Mouse (Mus musculus) kidney, postnatal 4 days (tissue): ENCODE data around the gene Klhl10.

ENCODE experiments used
- DNase-seq, 2 experiments: peaks; one replicate each; pipeline ENCODE4 v3.0.0; 2021; ENCODE audit warnings: mixed read lengths in 2 of 2

Gene Klhl10

DNA sequence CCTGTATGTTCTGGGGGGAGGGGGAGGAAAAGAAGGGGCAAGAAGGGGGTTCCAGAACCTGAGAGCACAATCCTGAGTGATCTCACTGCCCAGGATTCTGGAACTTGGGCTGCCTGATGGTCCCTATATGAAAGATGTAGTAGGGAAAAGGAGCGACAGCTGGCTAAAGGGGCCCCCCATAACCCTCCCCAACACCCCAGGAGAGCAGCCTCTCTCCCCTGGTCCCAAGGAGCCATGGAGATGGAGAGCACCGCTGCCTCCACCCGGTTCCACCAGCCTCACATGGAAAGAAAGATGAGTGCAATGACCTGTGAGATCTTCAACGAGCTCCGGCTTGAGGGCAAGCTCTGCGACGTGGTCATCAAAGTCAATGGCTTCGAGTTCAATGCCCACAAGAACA is at the start of gene Klhl10, which contains the start of gene Nt5c3b:
Gene Klhl10 (plus strand): TSS at position 121 of the 400 bp plus-strand sequence.
Gene Nt5c3b (minus strand): TSS at position 12 of the 400 bp plus-strand sequence.
- DNase-seq, result no peak

DNA sequence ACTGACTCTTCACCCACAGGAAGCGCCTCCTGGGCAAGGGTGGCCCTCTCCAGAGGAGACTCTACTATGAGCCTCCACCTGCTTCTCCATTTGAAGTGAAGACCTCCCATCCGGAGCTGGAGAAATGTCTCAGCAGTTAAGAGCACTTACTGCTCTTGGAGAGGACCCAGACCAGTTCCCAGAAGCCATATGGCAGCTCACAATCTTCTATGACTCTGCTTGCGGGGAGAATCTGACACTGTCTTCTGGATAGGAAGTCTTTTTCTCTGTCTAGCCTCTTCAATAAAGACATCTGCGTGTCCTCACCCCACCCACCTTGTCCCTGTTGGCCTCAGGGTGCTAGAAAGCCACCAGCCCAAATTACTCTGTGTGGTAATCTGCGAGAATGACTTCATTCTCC is 48.8 kb upstream of the Klhl10 start:
- no peak for DNase-seq

DNA sequence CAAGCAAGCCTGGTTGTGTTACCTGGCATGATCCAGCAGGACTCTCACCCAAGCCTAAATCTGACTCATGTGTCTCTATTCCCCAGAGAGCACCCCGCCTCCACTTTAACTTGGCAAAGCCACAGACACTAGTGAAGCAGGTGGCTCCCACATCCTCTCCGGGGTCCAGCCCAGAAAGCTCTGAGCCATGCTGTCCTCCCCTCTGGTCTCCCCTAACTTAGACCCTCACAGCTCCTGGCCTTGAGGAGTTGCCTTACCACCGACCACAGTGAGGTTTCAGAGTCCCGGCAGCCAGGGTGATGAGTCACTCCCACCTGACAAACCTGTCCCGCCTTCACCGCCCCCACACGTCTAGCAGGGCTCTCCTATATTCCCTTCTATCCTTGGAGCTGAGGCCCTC is 48.0 kb upstream of the Klhl10 start:
- DNase-seq, result peak in 1 of 2 experiments; percentile 61

DNA sequence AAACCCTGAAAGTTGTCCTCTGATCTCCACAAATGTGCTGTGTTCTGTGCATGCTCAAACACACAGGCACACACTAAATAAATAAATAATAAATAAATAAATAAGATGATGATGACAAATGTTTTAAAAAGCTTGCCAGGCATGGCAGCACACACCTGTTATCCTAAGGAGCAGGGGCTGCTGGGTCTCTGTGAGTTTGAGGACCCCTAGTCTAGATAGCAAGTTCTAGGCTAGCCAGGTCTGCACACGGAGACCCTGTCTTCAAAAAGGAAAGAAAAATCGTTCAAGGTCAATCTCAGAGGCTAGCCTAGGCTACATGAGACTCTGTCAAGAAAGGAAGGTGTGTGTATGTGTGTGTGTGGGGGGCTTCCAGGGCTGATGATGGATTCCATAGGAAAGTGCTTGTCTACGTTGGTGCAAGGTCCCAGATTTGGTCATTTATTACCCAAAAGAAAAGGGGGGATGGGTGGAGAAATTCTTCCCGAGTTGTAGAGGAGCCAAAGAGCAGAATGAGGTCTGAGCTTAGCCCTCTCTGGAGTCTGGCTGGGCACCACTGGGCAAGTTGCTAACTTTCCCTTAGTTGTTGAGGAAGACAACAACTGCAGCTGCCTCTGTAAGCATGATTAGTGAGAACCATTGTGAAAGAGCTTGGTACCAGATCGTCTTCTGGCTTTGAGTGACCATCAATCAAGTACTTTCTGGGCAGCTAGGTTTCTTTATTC is 47.2 kb upstream of the Klhl10 start:
- DNase-seq, result peak in 1 of 2 experiments; percentile 42

DNA sequence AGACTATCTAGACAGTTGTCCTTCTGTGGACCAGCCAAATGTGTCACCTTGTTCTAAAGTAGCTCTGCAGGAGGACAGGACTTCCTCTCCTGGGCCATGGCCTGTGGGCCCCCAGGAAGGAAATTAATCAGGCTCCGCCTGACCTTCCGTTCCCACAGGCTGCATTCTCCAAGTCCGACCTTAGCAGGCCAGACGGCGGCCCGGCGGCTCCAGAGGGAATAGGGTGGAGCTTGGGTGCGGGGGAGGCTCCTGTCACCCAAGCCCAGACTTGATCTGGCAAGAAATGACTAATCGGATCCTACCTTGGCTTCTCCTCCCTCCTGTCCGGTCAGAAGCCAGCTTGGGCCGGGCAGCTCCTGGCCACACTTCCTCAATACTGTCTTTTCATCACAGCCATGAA is 46.5 kb upstream of the Klhl10 start:
- peak; percentile 83 to 91 for DNase-seq

DNA sequence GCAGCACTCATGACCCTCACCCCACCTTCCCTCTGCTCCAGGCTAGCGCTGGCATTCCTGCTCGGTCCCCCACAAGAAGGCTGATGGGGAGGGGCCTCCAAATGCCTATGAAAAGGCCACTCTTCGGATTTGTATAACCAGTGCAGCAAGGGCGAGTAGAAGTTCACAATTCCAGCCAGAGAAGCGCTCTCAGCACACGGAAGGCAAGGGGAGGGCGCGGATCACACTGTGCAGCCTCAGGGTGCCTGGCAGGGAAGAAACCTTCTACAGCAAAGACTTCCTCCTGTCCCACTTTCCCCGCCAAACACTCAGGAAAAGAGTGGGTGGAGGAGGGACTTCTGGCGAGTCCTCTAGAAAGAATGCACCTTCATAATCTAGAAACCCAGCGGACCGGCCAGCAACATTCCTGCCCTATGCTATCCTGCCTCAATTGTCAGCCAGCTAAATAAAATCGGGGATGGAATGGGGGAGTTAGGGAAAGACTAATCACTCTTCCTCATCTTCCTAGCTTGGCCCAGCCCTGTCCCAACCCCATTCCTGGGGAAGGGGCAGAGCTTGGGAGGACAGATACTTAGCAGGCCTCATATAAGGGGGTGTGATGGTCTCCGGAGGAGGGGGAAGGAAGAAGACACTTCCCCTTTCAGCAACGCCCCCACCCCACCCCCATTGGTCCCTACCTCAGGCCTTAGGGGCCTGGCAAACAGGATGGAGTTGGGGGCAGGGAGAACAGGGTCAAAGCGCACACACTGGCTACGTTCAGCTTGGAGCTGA is 45.7 kb upstream of the Klhl10 start:
- peak; percentile 69 to 79 for DNase-seq

DNA sequence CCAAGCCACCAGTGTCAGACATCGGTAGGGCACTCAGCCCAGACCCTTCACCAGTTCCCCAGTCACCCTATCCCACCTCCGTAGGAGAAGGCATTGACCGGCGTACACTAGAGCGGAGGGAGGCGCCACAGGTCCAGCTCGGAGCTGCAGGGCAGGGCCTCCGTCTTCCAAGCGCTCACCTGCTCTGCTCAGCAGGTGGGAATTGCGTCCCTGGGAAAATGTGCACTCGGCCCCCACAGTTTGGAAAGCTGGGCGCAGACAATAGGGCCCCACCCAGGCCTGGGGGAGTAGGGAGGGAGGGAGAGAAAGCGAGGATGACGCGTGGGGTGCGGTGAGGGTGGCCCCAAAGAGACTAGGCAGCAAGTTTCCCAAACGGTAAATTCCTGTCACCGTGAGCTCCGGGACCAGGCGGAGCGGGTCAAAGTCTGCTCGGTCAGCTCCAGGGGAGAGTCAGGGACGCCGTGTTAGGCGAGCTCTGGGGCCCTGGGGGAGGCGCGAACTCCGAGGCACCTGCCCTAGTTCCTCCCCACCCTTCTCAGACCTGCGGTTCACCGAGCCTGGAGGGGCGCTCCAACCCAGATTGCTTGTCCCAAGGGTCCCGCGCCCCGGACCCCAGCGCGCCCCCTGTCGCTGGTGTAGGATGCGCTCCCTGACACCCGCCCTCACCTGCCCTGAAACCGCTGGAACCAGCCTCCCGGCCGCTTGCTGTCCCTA is 44.7 kb upstream of the Klhl10 start:
- peak; percentile 64 to 76 for DNase-seq

DNA sequence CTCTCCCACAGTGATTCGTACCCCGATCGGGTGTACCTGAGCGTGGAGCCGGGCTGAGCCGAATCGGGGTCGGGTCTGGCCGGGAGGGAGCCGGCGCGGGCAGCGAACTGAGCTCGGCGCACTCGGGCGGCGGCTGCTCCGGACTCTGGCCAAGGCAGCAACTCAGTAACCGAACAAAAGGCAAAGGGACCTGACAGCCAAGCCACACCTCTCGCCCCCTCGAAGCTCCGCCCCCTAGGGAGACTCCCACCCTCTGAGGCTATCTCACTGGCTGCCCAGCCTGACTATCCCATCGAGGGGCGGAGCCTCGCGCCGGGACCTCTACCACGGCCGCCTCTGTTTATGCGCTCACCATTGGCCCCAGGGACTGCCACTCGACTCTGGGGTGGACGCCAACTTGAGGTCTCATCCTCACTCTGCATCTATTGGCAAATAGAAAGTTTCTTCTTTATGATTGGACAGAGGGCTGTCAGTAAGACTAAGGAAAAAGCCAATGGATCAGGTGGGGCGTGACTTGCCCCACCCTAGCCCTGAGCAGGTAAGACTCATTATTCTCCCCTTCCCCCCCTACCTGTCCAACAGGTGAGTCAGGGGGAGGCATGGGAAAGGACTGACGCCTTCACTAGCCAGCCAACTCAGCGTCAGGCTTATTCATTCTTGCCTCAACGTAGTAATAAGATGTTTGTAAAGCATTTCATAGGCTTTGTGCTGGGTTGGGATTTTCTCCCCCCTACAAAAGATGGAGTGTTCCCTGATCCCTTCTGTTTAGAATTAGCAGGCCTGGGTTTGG is 43.9 kb upstream of the Klhl10 start, which contains the start of gene Jup:
Gene Jup (minus strand): TSS at position 164 of the 790 bp plus-strand sequence.
- peak; percentile 100 for DNase-seq

DNA sequence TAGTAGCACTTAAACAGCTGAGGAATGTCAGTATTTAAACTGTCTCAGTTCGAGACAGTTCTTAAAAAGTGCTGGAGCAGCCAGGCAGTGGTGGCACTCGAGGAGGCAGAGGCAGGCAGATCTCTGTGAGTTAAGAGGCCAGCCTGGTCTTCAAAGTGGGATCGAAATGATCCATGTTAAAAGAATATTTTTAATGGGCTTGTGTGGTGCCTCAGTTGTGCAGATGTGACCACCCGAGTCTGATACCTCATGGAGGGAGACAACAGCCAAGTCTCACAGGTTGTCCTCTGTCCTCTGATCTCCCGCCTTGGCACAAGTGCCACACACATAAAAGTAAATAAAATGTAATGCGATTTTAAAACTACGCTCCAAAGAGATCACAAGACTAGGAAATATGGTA is 43.2 kb upstream of the Klhl10 start:
- no peak for DNase-seq

DNA sequence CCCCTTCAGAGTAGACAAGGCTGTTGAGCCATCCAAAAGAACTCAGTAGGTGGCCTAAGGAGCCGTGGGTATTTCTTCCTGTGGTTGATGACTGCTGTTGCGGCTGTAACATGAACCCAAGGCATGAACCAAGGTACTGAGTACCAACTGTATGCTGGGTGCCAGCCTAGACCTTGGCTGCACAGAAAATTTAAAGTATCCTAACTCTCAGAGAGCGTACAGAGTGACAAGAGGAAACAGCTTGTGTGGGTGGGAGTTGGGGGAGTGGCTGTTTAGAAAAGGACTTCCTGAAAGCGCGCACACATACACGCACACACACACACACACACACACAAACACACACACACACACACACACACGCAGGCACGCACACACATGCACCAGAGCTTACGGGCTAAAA is 42.4 kb upstream of the Klhl10 start:
- DNase-seq, result no peak

DNA sequence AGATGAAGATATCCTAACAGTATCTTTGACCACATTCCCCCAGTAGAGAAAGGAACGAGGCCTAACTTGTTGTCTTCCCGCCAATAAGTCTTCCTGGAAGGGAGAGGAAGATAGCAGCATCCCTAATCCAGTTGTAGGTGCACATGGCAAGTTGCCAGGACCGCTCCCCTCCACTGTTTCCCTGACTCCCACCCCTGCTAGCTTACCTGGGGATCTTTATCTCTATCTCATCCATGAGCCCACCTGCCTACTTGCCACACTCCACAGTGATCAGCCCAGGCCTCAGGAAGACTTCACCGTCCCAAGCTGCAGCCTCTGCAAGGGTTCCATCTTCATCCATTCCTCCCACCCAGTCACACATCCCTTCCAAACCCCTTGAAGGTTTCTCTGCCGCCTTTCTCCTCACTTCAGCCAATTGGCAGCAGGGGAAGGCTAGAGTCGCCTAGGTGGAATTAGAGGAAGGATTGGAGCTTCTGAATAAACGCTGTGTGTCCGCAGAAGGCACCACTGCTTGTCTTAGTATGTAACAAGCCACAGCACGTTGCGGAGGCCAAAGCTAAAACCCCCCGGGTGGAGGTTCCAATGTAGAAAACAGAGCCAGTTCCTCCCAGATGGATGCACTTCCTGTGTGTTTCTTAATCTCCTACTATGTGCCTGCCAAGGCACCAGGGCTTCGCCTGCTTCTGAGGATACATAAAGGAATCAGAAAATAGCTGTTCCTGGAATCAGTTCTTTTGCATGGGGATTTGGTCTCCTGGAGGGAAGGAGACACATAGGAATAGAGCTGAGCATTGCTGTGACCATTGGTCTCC is 41.8 kb upstream of the Klhl10 start:
- DNase-seq, result no peak

DNA sequence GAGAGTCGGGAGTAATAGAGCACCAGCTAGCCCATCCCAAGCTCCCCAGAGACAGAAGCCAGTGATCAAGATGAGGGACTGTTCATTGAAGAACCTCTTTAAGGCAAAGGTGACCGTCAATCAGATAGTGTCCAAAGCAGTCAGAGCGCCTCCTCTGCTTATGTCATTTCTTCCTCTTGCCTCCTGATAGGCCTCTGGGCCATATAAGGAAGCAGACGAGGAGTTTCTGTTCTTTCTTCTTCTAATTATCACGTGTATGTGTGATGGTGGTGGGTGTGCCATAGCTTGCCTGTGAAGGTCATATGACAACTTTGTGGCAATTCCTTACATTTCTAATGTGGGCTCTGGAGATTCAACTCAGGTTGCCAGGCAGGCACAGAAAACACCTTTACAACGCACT is 40.9 kb upstream of the Klhl10 start:
- DNase-seq, result no peak

DNA sequence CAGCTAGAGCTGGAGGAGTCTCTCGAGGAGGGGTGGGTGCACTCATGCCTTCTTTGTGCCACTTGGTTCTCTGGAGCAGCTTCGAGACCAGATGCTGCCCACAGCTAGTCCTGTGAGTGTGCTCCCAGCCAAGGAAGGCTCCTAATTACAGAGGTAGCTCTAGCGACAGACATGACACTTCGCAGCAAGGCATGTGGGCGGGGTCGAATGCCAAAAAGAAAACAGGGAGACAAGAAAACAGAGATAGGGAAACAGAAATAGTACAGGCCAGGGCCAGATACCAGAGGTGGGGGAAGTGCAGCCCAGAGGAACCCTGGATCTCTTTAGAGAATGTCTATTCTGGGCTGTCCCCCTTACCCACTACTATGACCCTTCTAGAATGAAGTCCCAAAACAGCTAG is 39.5 kb upstream of the Klhl10 start:
- DNase-seq, result peak in 1 of 2 experiments; percentile 43

DNA sequence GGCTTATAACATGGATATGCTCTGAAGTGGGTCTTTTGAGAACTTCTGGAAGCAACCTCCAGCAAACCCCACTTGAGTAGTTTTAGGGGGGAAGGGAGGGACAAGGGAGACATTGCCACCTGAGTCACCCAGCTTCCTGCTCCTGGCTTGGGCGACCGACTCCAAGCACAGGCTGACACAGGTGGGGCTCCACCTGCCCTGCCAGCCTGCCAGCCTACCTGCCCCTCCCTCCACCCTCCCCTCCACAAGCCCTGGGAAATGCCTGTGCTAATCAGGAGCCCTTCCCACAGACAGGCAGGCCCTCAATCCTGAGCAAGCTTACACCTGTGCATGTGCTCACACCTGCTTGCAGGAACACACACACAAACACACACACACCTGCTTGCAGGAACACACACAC is 39.0 kb upstream of the Klhl10 start:
- peak in 1 of 2 experiments; percentile 53 for DNase-seq

DNA sequence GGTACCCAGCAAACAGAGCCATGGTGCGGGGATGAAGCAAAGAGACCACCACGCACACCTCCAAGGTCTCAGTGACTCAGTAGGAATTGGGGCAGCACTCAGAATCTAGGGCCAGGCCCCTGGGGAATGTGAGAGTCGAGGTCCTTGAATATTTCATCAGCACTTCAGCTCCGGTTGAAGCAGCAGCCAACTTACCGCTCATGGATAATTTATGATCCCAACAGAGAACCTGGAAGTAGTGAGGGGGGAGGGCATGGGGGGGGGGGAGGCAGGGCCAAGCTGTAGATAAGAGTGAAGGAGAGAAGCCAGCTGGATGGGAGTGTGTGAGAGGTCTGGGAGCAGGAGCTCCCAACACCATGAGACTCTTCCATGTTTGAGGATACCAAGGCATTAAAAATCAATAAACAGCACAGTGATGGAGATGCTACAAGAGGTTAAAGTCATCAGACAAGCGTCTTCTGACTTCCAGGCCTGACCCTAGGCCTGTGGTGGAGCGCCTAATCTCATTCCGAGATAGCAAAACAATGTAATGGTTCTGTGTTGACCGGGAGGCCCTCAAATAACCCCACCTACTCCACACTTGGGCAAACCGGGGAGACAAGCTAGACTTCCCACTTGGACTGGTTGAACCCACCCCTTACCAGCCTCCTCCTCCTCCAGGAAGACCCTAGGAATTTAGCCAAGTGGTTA is 38.1 kb upstream of the Klhl10 start:
- no peak for DNase-seq

DNA sequence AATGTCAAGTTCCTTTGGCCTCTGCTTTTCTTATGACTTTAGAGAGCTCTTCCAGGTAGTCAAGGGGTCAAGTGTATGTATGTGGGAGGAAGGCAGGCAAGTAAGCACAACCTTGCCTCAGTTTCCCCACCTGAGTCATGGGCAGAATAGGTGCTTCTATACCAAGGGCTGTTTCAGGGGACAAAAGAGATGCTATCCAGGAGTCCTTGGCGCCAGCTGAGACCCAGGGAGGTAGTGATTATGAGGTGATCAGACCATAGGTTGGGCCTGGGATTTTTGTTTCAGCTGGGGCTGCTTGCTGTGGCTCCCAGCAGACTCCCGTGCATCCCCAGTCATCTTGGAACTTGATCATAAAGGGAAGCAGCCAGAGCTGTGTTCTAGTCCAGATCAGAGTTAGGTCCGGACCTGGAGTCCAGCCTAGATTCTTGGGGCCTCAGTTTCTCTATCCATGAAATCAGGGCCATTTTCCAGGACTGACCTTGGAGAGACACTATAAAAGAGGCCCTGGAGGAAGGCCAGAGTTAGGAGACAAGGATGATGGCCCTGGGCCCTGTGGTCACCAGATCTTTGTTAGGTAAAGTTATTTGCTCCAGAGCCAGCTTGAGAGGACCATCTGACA is 37.2 kb upstream of the Klhl10 start:
- DNase-seq, result no peak

DNA sequence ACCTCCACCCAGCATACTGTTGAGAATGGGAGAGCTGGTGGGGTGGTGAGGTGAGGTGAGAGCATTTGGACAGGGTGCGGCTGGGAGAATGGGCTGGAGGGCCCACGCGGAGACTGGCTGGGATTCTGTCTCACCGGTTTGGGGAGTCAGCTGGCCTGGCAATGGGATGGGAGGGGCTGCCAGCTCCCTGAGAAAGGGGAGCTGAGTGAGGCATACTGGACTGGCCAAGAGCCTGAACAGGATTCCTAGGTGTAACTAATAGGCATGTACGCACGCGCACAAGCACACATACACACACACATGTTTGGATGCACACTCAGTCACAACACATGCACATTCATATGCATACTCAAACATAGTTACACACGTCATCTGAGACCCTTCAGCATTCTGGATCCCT is 35.4 kb upstream of the Klhl10 start:
- no peak for DNase-seq

DNA sequence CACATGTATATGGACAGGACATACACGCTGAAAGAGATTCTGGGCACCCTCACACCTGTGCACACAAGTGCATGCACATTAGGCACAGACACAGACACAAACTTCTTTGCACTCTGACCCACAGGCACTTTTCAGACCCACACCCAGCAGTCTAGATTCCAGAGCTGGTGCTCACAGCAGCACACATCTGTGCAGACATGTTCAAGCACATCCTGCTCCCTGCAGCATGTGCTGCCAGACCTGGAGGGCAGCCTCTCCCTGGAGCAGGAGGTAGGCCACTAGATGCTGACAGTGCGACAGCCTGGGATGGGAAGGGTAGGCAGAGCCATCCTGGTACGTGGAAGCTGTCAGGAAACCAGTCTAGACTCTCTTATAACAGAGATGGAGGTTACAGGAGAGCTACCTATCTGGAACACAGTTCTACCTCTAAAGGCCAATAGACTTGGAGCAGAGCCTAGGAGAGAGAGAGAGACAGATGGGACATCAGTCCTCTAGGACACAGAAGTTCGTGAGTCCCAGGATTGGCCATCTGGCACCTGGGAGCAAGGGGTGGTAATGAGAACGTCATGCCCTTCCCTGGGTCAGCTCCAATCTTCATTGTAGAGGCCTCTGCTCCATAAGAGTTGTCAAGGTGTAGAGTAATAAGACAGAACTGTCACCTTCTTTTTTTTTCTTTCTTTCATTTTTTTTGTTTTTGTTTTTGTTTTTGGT is 34.6 kb upstream of the Klhl10 start:
- no peak for DNase-seq

DNA sequence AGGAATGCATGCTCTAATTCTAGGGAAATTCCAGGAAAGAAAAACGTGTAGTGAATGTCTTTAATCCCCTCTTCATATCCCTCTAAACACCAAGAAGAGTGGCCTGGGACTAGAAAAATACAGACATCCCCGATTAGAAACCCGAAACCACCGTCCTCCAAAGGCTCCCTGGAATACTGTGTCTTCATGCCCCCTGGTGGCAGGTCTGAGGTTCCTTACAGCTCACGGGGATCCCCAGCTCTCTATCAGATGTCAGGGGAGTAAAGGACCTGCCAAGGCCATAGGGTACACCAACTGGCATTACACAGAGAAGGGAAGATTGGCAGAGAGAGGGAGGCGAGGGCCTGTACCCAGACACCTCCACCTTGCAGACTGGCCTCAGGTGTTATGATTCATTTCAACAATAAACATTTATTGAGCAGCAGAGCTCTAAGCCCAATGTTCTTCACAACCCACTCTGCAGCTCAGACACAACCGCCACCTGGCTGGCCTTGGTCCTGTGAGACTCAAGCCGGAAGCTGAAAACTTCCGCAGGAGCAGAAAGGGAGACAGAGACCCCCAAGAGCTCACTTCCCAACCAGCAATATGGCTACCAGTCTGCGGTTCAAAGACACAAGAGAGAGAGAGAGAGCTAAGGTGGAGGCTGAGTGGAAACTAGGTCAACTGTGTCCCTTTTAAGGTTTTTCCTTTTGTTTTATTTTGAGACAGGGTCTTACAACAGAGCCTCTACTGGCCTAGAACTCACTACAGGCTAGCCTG is 33.5 kb upstream of the Klhl10 start:
- peak; percentile 82 to 86 for DNase-seq
